Mouse (Mus musculus): ENCODE measurements around the gene Aff3. TPM values are rescaled to one million over a fixed set of nuclear protein-coding genes. Genes with fewer than 3 reads are reported as not detected.

The Aff3 gene
- total RNA-seq, 2 experiments from 2014 or later, result 101 to 106 TPM

DNA sequence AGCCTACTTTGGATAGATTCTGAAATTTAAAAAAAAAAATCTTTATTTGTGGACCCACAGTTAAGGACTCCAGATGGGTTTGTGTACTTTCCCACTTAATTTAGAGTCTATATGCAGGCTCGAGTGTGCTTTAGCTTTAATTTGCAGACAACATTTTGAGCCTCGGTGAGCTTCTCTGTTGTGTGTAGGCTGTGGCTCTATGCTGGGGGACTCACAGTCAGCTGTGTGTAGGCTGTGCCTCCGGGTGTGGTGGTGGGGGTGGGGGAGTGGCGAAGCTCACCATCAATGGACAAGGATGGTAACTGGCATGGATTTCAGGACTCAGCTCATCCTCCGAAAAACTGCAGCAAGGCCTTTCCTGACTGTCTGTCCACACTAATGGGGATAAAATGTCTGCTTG lies 331.8 kb downstream of the Aff3 start:
- peak in 1 of 2 experiments; percentile 26 for DNase-seq (ENCODE audit: extremely low spot score in 1 of 2, low spot score in 2 of 2)
- intact Hi-C loops (cut with DNase I), result no loop called here

GRCm38 (mm10) chr1:38324206-38324605 lies 340.5 kb downstream of the Aff3 start:
- intact Hi-C loops (cut with DNase I), result loop anchor here (5.0 kb wide), 1 partner anchor 443 kb away; no protein-coding TSS in a partner anchor
- DNase-seq (ENCODE audit: extremely low spot score in 1 of 2, low spot score in 2 of 2), result no peak

DNA sequence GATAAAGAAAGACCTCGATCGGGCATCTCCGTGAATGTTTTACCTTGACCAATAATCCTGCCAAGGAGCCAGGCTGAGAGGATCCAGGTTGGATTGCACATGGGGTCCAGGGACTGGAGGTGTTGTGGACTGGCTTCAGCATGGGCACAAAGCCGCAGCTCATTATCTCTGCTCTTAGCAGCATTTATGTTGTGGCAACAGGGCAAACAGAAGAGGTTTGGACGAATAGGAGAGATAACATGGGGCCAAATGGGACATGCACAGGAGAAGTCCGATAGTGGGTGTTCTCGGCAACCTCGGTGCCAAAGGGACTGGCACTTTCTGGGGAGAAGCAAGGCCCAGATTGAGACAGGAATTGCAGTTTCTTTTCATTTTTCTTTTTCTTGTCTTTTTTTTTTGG lies 342.9 kb downstream of the Aff3 start:
- no peak for DNase-seq (ENCODE audit: extremely low spot score in 1 of 2, low spot score in 2 of 2)
- intact Hi-C loops (cut with DNase I), result loop anchor here (5.0 kb wide), 1 partner anchor 445 kb away; no protein-coding TSS in a partner anchor

DNA sequence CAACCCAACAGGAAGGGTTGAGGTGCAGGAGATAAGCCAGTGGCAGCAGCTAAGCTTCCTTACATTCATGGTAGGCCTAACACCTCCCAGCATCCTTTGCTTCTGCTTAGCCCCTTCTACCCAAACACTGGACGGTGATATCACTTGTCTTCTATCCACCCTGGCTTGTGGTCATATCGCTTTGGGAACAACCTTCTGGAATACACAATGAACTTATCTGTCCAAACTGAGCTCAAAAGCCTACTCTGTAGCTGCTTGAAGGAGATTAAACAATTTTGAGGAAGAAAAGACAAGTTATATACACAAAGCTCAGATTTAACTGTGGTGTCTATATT lies 343.8 kb downstream of the Aff3 start:
- intact Hi-C loops (cut with DNase I), result loop anchor here (5.0 kb wide), 1 partner anchor 446 kb away; no protein-coding TSS in a partner anchor
- DNase-seq (ENCODE audit: extremely low spot score in 1 of 2, low spot score in 2 of 2), result no peak

GRCm38 (mm10) chr1:38320126-38320970 lies 344.4 kb downstream of the Aff3 start:
- no peak for DNase-seq (ENCODE audit: extremely low spot score in 1 of 2, low spot score in 2 of 2)
- intact Hi-C loops (cut with DNase I), result loop anchor here (5.0 kb wide), 1 partner anchor 447 kb away; no protein-coding TSS in a partner anchor

- intact Hi-C loops (cut with DNase I), result no loop called here
- DNase-seq (ENCODE audit: extremely low spot score in 1 of 2, low spot score in 2 of 2), result no peak
These were observed 346.1 kb downstream of the Aff3 start for GRCm38 (mm10) chr1:38318614-38319013.

- no peak for DNase-seq (ENCODE audit: extremely low spot score in 1 of 2, low spot score in 2 of 2)
- intact Hi-C loops (cut with DNase I), result no loop called here
These were observed 348.8 kb downstream of the Aff3 start for GRCm38 (mm10) chr1:38315992-38316391.

DNA sequence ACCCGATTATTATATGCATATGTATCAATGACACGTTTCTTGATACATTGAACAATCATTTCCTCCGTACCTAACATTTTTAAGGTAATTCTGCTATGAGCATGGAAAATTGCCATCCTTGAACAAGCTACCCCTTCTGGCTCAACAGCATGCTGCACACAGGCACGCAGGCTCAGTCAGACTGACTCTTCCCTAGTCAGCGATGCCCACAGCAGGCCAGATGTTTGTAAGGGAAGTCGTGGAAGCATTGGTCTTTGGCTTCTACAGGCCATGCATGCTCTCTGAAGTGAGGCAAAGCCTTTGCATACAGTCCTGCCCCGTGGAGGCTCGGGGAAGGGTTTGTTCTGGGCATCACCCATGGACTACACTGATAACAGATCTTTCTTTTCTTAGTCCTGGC lies 354.3 kb downstream of the Aff3 start:
- intact Hi-C loops (cut with DNase I), result no loop called here
- no peak for DNase-seq (ENCODE audit: extremely low spot score in 1 of 2, low spot score in 2 of 2)

GRCm38 (mm10) chr1:38310076-38310475 lies 354.7 kb downstream of the Aff3 start:
- DNase-seq (ENCODE audit: extremely low spot score in 1 of 2, low spot score in 2 of 2), result no peak
- intact Hi-C loops (cut with DNase I), result no loop called here

- intact Hi-C loops (cut with DNase I), result no loop called here
- no peak for DNase-seq (ENCODE audit: extremely low spot score in 1 of 2, low spot score in 2 of 2)
These were observed 355.4 kb downstream of the Aff3 start for GRCm38 (mm10) chr1:38309341-38309740.

DNA sequence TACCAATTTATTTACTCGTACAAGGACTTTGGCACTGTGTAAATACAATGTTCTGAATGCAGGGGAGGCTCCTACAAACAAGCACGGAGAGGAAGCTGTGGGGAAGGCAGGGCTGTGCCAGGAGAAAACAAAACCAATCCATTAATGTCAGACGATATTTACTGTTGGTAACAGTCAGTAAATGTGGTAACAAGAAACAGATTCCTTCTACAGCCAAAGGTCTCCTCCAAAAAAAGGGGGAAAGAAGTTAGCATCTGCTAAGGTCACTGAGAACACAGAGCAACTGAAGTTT lies 356.1 kb downstream of the Aff3 start:
- intact Hi-C loops (cut with DNase I), result no loop called here
- DNase-seq (ENCODE audit: extremely low spot score in 1 of 2, low spot score in 2 of 2), result no peak

DNA sequence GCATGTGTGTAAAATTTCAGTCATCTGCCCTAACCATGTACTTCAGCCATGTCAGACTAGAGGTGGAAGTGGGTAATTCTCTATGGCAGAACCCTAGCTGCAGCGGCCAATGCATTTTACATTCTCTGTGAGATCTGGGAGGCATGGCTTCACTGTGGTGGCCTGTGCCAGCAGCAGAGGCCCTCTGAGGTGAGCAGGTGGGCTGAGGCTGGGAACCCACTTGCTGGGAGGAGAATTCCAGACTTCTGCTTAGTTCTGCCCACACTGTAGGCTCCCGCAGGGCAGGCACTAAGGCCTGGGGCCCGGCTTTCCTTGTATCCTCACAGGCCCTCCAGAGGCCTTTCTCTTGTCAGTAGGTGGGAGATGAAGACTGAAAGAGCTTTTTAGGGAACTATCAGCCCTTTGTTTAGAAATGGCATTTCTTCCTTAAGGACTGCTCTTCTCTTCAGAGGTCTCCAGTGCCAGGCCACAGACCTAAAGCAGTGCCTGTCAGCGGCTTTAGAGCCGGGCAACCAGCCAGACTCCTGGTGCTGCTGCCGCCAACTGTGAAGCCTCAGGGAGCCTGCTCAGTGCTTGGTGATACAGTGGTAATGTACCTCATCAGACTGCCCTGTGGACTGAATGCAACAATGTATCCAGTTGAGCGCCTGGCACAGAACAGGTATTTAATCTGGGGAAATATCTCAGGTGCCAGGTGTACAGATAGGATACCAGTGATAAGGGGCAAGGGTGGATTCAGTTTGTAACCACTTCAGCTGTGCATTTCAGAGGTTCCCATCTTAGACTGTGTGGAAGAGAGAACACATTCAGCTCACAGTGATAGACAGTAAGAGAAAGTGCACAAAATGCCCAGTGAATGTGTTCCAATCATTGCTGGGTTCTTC lies 356.7 kb downstream of the Aff3 start:
- DNase-seq (ENCODE audit: extremely low spot score in 1 of 2, low spot score in 2 of 2), result peak in 1 of 2 experiments; percentile 60
- intact Hi-C loops (cut with DNase I), result no loop called here

DNA sequence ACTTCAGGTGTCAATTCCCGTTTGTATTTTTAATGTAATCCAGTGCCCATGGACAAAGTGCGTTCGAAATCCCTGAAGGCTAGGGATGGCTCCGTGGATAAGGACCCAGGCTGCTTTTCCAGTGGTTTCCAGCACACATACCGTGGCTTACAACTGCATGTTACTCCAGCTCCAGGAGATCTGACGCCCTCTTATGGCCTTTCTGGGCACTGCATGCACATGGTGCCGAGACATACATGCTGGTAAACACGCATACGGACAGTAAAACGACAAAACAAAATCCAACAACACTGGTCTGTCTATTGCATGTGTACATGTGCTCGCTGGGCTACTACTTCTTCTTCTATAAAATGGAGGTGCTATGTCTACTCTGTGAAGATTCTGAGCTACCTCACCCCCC lies 357.5 kb downstream of the Aff3 start:
- DNase-seq (ENCODE audit: extremely low spot score in 1 of 2, low spot score in 2 of 2), result peak in 1 of 2 experiments; percentile 18
- intact Hi-C loops (cut with DNase I), result no loop called here

- DNase-seq (ENCODE audit: extremely low spot score in 1 of 2, low spot score in 2 of 2), result peak in 1 of 2 experiments; percentile 3
- intact Hi-C loops (cut with DNase I), result no loop called here
These were observed 358.6 kb downstream of the Aff3 start for GRCm38 (mm10) chr1:38306146-38306545.

DNA sequence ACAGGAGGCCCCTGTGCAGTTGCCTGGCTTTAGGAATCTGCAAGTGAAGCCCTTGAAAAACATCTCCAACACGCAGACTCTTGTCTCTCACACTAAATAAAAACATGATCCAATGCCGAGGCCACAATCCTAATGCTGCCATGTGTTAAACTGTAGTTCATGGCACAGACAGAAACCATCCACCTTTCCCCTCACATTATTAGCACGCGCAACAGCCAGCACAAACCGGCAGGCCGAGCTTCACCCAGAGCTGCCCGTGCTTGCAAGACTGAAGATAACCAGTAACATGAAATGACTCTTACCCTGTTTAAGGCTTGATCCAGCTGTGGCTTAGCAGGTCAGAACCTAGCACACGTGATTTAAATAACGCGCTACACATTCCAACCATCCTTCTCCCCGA lies 360.4 kb downstream of the Aff3 start:
- intact Hi-C loops (cut with DNase I), result no loop called here
- DNase-seq (ENCODE audit: extremely low spot score in 1 of 2, low spot score in 2 of 2), result no peak

DNA sequence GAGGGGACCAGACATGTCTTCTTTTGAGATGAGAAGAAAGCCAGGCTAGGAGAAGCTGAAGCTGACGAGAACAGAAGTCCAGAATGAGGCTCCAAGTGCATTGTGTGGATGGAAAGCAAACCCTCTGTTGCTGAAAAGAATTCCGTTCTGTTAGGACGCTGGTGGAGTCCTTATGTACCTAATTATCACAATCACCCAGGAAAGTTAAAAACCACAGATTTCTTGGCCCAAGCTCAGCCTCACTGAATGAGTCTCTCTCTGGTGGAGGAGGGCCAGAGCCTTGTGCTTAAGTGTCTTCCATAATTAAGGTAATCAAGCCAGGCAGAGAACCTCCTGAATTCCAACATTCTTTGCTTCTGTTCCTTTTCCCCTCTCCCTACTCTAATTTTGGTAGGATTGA lies 366.5 kb downstream of the Aff3 start:
- intact Hi-C loops (cut with DNase I), result no loop called here
- DNase-seq (ENCODE audit: extremely low spot score in 1 of 2, low spot score in 2 of 2), result no peak

DNA sequence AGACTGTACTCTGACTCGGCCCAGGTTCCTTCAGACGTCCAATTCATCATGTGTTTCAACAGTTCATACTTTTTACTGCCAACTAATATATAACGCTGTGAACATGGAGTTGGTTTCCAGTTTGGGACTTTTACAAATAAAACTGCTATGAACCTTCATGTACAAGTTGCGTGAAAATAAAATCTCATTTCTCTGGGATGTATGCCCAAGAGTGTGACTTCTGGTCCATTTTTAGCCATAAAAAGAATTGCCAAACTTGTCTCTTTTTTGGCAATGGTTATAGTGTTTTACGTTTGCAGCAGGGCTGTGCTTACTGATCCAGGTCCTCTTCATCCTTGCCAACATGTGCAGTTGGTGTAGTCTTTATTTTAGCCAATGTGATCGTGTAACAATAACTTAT lies 369.8 kb downstream of the Aff3 start:
- intact Hi-C loops (cut with DNase I), result no loop called here
- DNase-seq (ENCODE audit: extremely low spot score in 1 of 2, low spot score in 2 of 2), result peak in 1 of 2 experiments; percentile 21

- intact Hi-C loops (cut with DNase I), result no loop called here
- DNase-seq (ENCODE audit: extremely low spot score in 1 of 2, low spot score in 2 of 2), result no peak
These were observed 370.4 kb downstream of the Aff3 start for GRCm38 (mm10) chr1:38294336-38294695.

DNA sequence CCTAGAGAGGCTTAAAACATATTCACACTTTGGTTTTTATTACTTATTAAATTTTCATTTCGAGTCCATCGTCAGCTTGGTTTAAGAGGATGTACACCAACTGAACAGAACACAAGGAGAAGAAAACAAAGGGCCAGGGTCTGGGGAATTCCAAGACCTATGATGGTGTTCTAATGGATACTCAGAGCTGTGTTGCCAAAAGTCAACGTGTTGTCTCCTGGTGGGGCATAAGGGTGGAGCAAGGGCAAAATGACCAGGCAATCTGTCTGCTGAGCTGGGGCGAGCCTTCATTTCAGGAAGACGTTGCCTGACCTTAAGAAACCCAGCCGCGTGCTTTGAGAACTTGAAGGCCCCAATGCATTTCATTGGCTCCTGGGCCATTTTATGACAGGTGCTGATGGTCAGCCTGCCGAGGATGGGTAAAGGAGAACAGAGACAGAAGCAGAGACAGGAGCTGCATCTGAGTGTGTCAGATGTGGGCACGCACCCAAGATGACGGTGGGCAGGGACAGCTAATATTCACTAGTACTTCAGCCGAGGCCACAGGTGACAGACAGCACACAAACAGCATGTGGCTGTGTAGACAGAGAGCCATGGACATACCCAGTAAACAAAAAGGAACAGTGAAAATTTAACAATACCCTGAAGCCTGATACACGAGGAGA lies 371.0 kb downstream of the Aff3 start:
- DNase-seq (ENCODE audit: extremely low spot score in 1 of 2, low spot score in 2 of 2), result no peak
- intact Hi-C loops (cut with DNase I), result no loop called here

DNA sequence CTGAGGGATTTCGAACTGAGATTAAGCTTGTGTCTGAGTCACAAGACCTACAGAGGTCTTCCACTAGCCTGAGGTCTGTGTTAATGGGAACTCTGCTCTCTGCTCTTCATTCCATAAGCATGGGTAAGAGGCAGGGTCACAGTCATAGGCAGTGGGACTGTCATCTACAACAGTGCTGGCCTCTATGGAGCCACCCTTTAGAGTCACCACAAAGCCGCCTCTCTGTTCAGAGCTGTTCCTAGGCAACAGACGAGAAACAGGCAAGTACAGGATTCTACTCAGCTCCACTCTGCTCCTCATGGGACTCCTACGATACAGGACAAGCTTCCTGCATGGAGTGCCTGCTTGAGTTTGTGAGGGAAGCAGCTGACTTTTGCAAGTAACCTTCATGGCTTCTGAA lies 371.9 kb downstream of the Aff3 start:
- no peak for DNase-seq (ENCODE audit: extremely low spot score in 1 of 2, low spot score in 2 of 2)
- intact Hi-C loops (cut with DNase I), result no loop called here

Data from left cerebral cortex, postnatal 10 days (tissue).